Mouse (Mus musculus) kidney, adult 2 months (tissue): ENCODE measurements at regions not wholly inside any gene's neighbourhood (a gene's known extent, or its start where the extent isn't known, plus 50 kb on each side); places are given as distances from the start of the nearest gene placed in this dataset.
"Not testable (repeated sequence)": the region's sequence is repeated elsewhere in the genome, so short reads cannot be mapped to it uniquely, and the experiment has no call there.

Source experiments
- DNase-seq: peaks from one replicate; pipeline ENCODE4 v3.0.0; 2021
- H3K27ac ChIP-seq: fragments of 200-500 bp; 2 replicates; pipeline ENCODE4 v1.5.1; 2012; ENCODE audit warnings: low read depth, low read length, control low read depth, inconsistent platforms; ENCODE audit not compliant: insufficient read depth
- H3K27me3 ChIP-seq: fragments of 200-500 bp; replicated peaks from 2 replicates; pipeline ENCODE4 v1.6.1; 2012; ENCODE audit warnings: mild to moderate bottlenecking, moderate library complexity, low read length, inconsistent platforms; ENCODE audit not compliant: control insufficient read depth, insufficient read depth
- H3K36me3 ChIP-seq: fragments of 200-500 bp; 2 replicates; pipeline ENCODE4 v1.6.1; 2012; ENCODE audit warnings: mild to moderate bottlenecking, moderate library complexity, low read length, inconsistent platforms; ENCODE audit not compliant: control insufficient read depth, insufficient read depth
- H3K4me1 ChIP-seq: fragments of 200-500 bp; 2 replicates; pipeline ENCODE4 v1.6.1; 2011; ENCODE audit warnings: low read length; ENCODE audit not compliant: control insufficient read depth, insufficient read depth
- H3K4me3 ChIP-seq: fragments of 200-500 bp; 2 replicates; pipeline ENCODE4 v1.5.1; 2011; ENCODE audit warnings: mild to moderate bottlenecking, low read depth, low read length, control low read depth; ENCODE audit not compliant: insufficient read depth
- CTCF ChIP-seq: fragments of 200-500 bp; conservative IDR thresholded peaks from 2 replicates; pipeline ENCODE4 v1.5.1; 2011; ENCODE audit warnings: low read depth, mild to moderate bottlenecking, control low read depth, low read length, moderate library complexity, mixed read lengths; ENCODE audit not compliant: insufficient read depth, insufficient read length
- POLR2A ChIP-seq: fragments of 200-500 bp; IDR thresholded peaks from one replicate; pipeline ENCODE4 v1.6.1; 2011; ENCODE audit warnings: low read depth, low read length, control low read depth
- WGBS: fragments of 180-500 bp; shearing (Covaris S2); methylation state at CpG from one replicate; pipeline ENCODE4 v1.1.7; 2018; 5-methylcytosine and 5-hydroxymethylcytosine counted together

GRCm38 (mm10) chr9:90618154-90618553 lies 347.6 kb upstream of the Tbc1d2b start:
- H3K27ac ChIP-seq: no peak overlapping the region
- no peak for TF ChIP-seq CTCF
- TF ChIP-seq POLR2A: no peak
- no peak overlapping the region for H3K4me3 ChIP-seq
- WGBS: 81% methylated on average over 7 of the region's 7 CpGs
- no peaks in the 10 kb centered on the region for H3K4me1 ChIP-seq
- H3K36me3 ChIP-seq: no peaks in the 10 kb centered on the region
- DNase-seq: no peak
- no peaks in the 10 kb centered on the region for H3K27me3 ChIP-seq

GRCm38 (mm10) chr9:90597894-90598293 lies 327.3 kb upstream of the Tbc1d2b start:
- Histone ChIP-seq H3K27ac (no peak overlapping the region), H3K36me3 (no peaks in the 10 kb centered on the region), H3K4me3 (no peak overlapping the region), H3K4me1 (no peaks in the 10 kb centered on the region), H3K27me3 (no peaks in the 10 kb centered on the region)
- DNase-seq: no peak
- TF ChIP-seq CTCF: no peak
- no peak for TF ChIP-seq POLR2A
- WGBS: 19% methylated on average over 4 of the region's 4 CpGs

GRCm38 (mm10) chr9:90556742-90557141 lies 286.1 kb upstream of the Tbc1d2b start:
- H3K4me1 ChIP-seq: no peaks in the 10 kb centered on the region
- 66% methylated on average over 1 of the region's 1 CpGs for WGBS
- no peak for DNase-seq
- no peak overlapping the region for H3K27ac ChIP-seq
- no peak overlapping the region for H3K4me3 ChIP-seq
- no peaks in the 10 kb centered on the region for H3K36me3 ChIP-seq
- no peaks in the 10 kb centered on the region for H3K27me3 ChIP-seq
- TF ChIP-seq POLR2A: no peak
- no peak for TF ChIP-seq CTCF

GRCm38 (mm10) chr9:90556216-90556615 lies 285.6 kb upstream of the Tbc1d2b start:
- Histone ChIP-seq H3K4me3 (no peak overlapping the region), H3K27ac (no peak overlapping the region), H3K36me3 (no peaks in the 10 kb centered on the region), H3K4me1 (no peaks in the 10 kb centered on the region), H3K27me3 (no peaks in the 10 kb centered on the region)
- 75% methylated on average over 3 of the region's 3 CpGs for WGBS
- no peak for TF ChIP-seq POLR2A
- no peak for TF ChIP-seq CTCF
- no peak for DNase-seq

- WGBS: 84% methylated on average over 1 of the region's 1 CpGs
- H3K4me1 ChIP-seq: no peaks in the 10 kb centered on the region
- no peaks in the 10 kb centered on the region for H3K27me3 ChIP-seq
- DNase-seq: no peak
- H3K36me3 ChIP-seq: no peaks in the 10 kb centered on the region
- no peak overlapping the region for H3K27ac ChIP-seq
- no peak for TF ChIP-seq CTCF
- TF ChIP-seq POLR2A: no peak
- no peak overlapping the region for H3K4me3 ChIP-seq
Measured at GRCm38 (mm10) chr9:90547931-90548330, 277.3 kb upstream of the Tbc1d2b start.

GRCm38 (mm10) chr9:90546720-90547119 lies 276.1 kb upstream of the Tbc1d2b start:
- TF ChIP-seq CTCF: no peak
- TF ChIP-seq POLR2A: no peak
- Histone ChIP-seq H3K4me3 (no peak overlapping the region), H3K27ac (no peak overlapping the region), H3K4me1 (no peaks in the 10 kb centered on the region), H3K36me3 (no peaks in the 10 kb centered on the region), H3K27me3 (no peaks in the 10 kb centered on the region)
- no peak for DNase-seq

GRCm38 (mm10) chr9:90537683-90538082 lies 267.1 kb upstream of the Tbc1d2b start:
- not testable (repeated sequence) for H3K4me3 ChIP-seq, H3K36me3 ChIP-seq, DNase-seq, H3K27me3 ChIP-seq, H3K27ac ChIP-seq, H3K4me1 ChIP-seq
- 36% methylated on average over 8 of the region's 8 CpGs for WGBS

- Histone ChIP-seq H3K4me1 (no peaks in the 10 kb centered on the region), H3K27me3 (no peaks in the 10 kb centered on the region), H3K4me3 (no peak overlapping the region), H3K27ac (no peak overlapping the region), H3K36me3 (no peaks in the 10 kb centered on the region)
- no peak for DNase-seq
- TF ChIP-seq CTCF (no peak), POLR2A (no peak)
Measured at GRCm38 (mm10) chr9:90533372-90533771, 262.8 kb upstream of the Tbc1d2b start.
